Mouse (Mus musculus): ENCODE data around the gene Tent4b.
A peak's percentile ranks its signal among the peaks of the same experiment; 100 is the strongest.

The Tent4b gene

GRCm38 (mm10) chr8:88279220-88279619 lies 80.2 kb downstream of the Tent4b start:
- no peak for DNase-seq (ENCODE audit: inconsistent ontology term)

- peak; percentile 44 for DNase-seq (ENCODE audit: inconsistent ontology term)
Observed at GRCm38 (mm10) chr8:88279670-88280069, 80.7 kb downstream of the Tent4b start.

GRCm38 (mm10) chr8:88280904-88281303 lies 81.9 kb downstream of the Tent4b start:
- peak; percentile 84 for DNase-seq (ENCODE audit: inconsistent ontology term)

- DNase-seq (ENCODE audit: inconsistent ontology term): peak; percentile 41
Observed at GRCm38 (mm10) chr8:88282684-88283083, 83.7 kb downstream of the Tent4b start.

DNA sequence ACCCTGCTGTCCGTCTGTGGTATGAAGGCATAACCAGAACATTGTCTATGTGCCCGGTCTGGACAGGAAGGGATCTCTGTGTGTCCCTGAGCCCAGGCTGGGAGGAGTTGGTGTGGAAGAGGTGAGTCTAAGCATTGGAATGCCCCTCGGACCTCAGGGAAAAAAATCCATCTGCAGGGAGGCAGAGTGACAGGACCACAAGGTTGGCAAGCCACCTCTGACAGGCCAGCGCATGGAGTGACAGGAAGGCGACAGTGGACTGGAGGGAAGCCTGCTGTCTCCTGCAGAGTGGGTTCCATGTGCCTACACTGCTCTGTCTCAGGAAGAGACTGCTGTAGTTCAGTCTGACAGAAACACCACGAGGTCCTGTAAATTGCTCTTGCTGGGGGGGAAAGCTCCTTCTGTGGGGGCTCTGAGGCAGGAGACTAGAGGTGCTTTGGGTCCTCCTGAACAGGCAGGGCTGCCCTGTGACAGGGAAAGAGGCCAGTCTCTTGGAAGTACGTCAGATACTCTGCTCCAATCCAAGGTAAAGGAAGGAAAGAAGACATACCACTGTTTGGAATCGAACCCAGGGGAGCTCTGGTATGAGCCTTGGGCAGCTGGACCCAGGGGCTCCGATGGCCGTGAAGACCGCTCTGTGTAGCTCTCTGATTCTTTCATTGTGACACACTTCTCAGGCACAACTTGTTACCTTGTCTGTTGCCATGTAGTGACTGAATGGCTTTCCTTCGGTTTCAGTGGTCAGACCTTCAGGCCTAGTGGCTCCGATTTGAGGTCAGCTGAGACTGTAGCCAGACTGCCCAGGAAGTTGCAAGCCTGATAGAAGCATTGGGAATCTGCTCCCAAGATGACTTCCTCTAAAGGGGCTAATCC lies 84.5 kb downstream of the Tent4b start:
- DNase-seq (ENCODE audit: inconsistent ontology term): peak; percentile 49

DNA sequence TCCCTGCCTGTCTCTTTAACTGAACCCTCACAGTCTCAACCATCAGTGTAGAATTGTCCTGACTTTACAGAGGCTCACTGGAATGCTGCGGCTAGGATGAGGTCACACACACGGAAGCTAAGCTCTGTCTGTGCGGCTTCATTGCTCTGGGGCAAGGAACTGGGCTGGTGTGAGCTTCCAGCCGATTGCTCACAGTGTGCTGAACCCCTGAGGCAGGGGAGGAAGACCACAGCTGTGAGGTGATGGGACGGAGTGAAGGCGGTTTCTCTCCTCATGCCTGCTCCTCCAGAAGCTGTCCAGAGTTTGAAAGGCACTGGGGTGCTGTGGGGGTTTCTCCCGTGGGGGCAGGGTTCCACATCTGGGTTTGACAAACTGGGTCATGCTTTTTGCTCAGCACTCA lies 85.7 kb downstream of the Tent4b start:
- DNase-seq (ENCODE audit: inconsistent ontology term): peak; percentile 90

- no peak for DNase-seq (ENCODE audit: inconsistent ontology term)
Observed at GRCm38 (mm10) chr8:88285469-88286356, 86.7 kb downstream of the Tent4b start.

- DNase-seq (ENCODE audit: inconsistent ontology term): no peak
Observed at GRCm38 (mm10) chr8:88286421-88286960, 87.5 kb downstream of the Tent4b start.

DNA sequence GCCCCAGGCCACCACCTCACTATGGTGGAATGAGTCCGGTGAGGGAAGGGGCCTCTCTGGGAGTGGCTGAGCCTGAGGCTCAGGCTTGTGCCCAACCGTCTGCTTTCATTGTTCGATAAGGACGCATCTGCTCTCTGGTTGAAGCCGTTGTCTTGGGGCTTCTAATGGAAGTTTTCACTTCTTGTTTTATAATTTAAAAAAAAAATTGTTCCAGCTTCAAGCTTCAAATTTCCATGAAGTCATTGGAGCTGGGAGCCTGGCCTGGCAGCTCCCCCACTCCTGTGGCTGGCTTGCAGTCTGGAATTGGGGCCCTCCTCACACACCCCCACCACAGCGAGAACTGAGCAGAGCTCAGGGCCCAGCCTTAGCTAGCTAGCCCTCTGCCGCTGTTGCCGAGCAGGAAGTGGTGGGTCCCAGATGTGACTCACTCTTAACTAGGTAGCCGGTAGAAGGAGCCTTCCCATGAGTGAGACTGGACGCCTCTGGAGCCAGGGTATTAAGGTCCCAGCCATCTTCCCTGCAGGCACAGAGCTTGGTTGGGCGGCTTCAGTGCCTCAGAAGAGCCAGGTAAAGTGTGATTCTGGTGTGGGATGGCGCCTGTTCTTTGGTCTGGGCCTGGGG lies 89.7 kb downstream of the Tent4b start:
- DNase-seq (ENCODE audit: inconsistent ontology term): no peak

- no peak for DNase-seq (ENCODE audit: inconsistent ontology term)
Observed at GRCm38 (mm10) chr8:88289901-88290300, 90.9 kb downstream of the Tent4b start.

- DNase-seq (ENCODE audit: inconsistent ontology term): no peak
Observed at GRCm38 (mm10) chr8:88290326-88291304, 91.6 kb downstream of the Tent4b start.

DNA sequence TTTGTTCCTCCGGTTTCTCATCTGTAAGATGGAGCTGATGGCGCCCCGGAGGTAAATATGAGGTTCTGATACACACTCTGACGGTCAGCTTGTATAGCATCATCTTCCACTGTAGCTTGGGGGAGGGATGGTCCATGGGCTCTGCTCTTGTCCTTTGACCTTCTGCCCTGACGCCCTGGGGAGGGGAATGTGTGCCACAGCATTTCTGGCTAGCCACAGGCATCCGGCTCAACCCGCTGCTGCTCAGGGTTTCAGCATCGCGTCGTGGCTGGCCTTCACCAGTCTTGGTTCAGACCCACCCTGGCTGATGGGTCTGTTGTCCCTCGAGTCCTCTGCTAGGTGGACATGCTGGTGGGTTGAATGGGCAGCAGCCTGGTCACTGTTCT lies 92.3 kb downstream of the Tent4b start:
- DNase-seq (ENCODE audit: inconsistent ontology term): peak; percentile 52

DNA sequence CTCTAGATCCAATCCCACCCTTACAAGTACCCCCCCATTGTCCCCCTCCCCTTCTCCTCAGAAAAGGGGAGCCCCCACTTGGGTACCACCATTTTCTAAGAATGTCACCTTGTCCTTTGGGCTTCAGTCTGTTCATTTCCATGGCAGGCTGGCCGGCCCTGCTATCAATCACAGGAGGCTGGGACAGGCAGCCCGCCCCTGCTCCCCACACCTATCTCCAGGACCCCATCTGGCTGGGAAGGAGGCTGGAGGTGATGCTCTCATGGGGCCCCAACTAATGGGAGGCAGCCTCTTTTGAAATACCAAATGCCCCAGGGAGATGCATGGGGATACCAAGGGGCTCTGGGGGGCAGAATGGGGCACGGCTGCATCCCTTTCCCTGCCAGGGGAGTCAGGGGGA lies 93.9 kb downstream of the Tent4b start:
- no peak for DNase-seq (ENCODE audit: inconsistent ontology term)

GRCm38 (mm10) chr8:88293590-88294356 lies 94.8 kb downstream of the Tent4b start:
- no peak for DNase-seq (ENCODE audit: inconsistent ontology term)

DNA sequence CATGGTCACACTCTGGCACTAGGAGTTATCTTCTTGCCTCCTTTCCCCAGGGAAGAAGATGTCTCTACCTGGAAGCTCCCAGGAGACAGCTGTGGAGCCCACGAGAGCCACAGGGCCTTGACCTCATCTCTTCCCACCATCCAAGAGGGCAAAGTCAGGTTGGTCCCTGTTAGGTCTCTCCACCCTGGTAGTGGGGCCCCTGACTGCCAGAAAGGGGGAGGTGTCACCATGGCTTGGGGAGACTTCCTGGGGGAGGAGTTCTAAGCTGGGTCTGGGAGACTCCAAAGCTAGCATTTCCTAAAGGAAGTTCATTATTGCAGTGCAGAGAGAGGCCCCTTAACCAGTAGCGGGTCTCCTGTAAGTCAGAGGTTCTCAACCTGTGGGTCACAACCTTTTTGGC lies 96.0 kb downstream of the Tent4b start:
- DNase-seq (ENCODE audit: inconsistent ontology term): no peak

- peak; percentile 73 for DNase-seq (ENCODE audit: inconsistent ontology term)
Observed at GRCm38 (mm10) chr8:88297976-88298732, 99.1 kb downstream of the Tent4b start.

DNA sequence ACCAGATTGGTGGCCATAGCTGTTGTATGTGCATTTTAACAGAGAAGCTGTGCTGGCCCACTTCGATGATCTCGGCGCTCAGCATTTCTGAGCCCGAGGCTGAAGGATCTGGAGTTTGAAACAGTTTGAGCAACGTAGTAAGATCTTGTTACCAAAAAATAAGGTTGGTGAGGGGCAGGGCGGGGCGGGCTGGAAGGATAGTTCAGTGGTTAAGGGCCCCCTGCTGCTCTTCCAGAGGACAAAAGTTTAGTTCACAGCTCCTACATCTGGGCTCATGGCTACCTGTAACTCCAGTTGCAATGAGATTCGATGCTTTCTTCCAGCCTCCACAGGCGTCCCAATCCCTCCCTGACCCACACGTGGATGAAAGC lies 99.7 kb downstream of the Tent4b start:
- DNase-seq (ENCODE audit: inconsistent ontology term): no peak

GRCm38 (mm10) chr8:88299907-88300603 lies 101.0 kb downstream of the Tent4b start:
- DNase-seq (ENCODE audit: inconsistent ontology term): no peak

Data from Muller cell, postnatal 12 days (primary cell).